Mouse (Mus musculus) NIH3T3 (cell line): ENCODE measurements around the gene Sox30.
"Not testable (repeated sequence)": the region's sequence is repeated elsewhere in the genome, so short reads cannot be mapped to it uniquely, and the experiment has no call there.

Experiments
- DNase-seq: peaks from one replicate; pipeline ENCODE4 v3.0.0-alpha.2; 2012; ENCODE audit warnings: low read depth

The Sox30 gene

GRCm38 (mm10) chr11:46020246-46020645, 40.1 kb downstream of the Sox30 start:
- DNase-seq, result no peak

- no peak for DNase-seq
These were observed 41.7 kb downstream of the Sox30 start for GRCm38 (mm10) chr11:46021850-46022249.

GRCm38 (mm10) chr11:46022983-46023382, 42.9 kb downstream of the Sox30 start:
- DNase-seq, result no peak

GRCm38 (mm10) chr11:46025962-46026392, 45.9 kb downstream of the Sox30 start:
- DNase-seq, result peak; percentile 95

GRCm38 (mm10) chr11:46027952-46028814, 48.1 kb downstream of the Sox30 start:
- peak; percentile 56 for DNase-seq

GRCm38 (mm10) chr11:46029485-46029884, 49.4 kb downstream of the Sox30 start:
- no peak for DNase-seq

GRCm38 (mm10) chr11:46030026-46030425, 49.9 kb downstream of the Sox30 start:
- DNase-seq, result no peak

- peak; percentile 22 for DNase-seq
These were observed 51.4 kb downstream of the Sox30 start for GRCm38 (mm10) chr11:46031470-46031869.

GRCm38 (mm10) chr11:46032956-46033355, 52.8 kb downstream of the Sox30 start:
- peak; percentile 11 for DNase-seq

- no peak for DNase-seq
These were observed 56.3 kb downstream of the Sox30 start for GRCm38 (mm10) chr11:46036374-46036773.

- DNase-seq, result no peak
These were observed 58.8 kb downstream of the Sox30 start for GRCm38 (mm10) chr11:46038901-46039300.

GRCm38 (mm10) chr11:46039335-46039734, 59.2 kb downstream of the Sox30 start:
- peak; percentile 64 for DNase-seq

GRCm38 (mm10) chr11:46040841-46041556, 60.9 kb downstream of the Sox30 start:
- no peak for DNase-seq

GRCm38 (mm10) chr11:46041607-46042267, 61.6 kb downstream of the Sox30 start:
- DNase-seq, result no peak

GRCm38 (mm10) chr11:46044781-46045180, 64.7 kb downstream of the Sox30 start:
- DNase-seq, result no peak

GRCm38 (mm10) chr11:46047264-46047663, 67.2 kb downstream of the Sox30 start:
- no peak for DNase-seq

GRCm38 (mm10) chr11:46052105-46052659, 72.1 kb downstream of the Sox30 start, which contains the start of gene Gm12166:
Gene Gm12166 (minus strand): TSS chr11:46052321.
- DNase-seq, result peak; percentile 65

- not testable (repeated sequence) for DNase-seq
These were observed 73.3 kb downstream of the Sox30 start for GRCm38 (mm10) chr11:46053457-46053856.

GRCm38 (mm10) chr11:46054311-46054710, 74.2 kb downstream of the Sox30 start:
- no peak for DNase-seq

GRCm38 (mm10) chr11:46054911-46055895, 75.1 kb downstream of the Sox30 start:
- DNase-seq, result no peak
